Mouse (Mus musculus) heart, embryonic 16.5 days (tissue): Measurements from ENCODE around the gene Cmip. TPM values are rescaled to one million over a fixed set of nuclear protein-coding genes. Genes with fewer than 3 reads are reported as not detected.

Source experiments
- ATAC-seq: fragments of 200-750 bp; cut with Nextera tagmentation; replicated peaks from 2 replicates; pipeline ENCODE4 v1.8.0; 2017; ENCODE audit warnings: moderate number of reproducible peaks; ENCODE audit not compliant: insufficient read depth, low FRiP score; ENCODE audit errors: extremely low read depth
- H3K27ac ChIP-seq: fragments of 300-500 bp; sonication (generic); 2 replicates; pipeline ENCODE4 v1.5.1; 2014; ENCODE audit warnings: mild to moderate bottlenecking, low read length, control low read depth, moderate library complexity
- H3K27me3 ChIP-seq: fragments of 300-500 bp; sonication (generic); 2 replicates; pipeline ENCODE4 v1.6.1; 2014; ENCODE audit warnings: low read length, mixed read lengths; ENCODE audit not compliant: control insufficient read depth, insufficient read depth
- H3K36me3 ChIP-seq: fragments of 300-500 bp; sonication (generic); 2 replicates; pipeline ENCODE4 v1.6.1; 2014; ENCODE audit not compliant: control insufficient read depth, insufficient read depth
- H3K4me1 ChIP-seq: fragments of 300-500 bp; sonication (generic); 2 replicates; pipeline ENCODE4 v1.6.1; 2014; ENCODE audit warnings: low read length, mixed read lengths; ENCODE audit not compliant: control insufficient read depth, insufficient read depth
- H3K4me2 ChIP-seq: fragments of 300-500 bp; sonication (generic); 2 replicates; pipeline ENCODE4 v1.6.1; 2014; ENCODE audit warnings: low read depth, mild to moderate bottlenecking, control low read depth, low read length
- H3K4me3 ChIP-seq: fragments of 300-500 bp; sonication (generic); 2 replicates; pipeline ENCODE4 v1.5.1; 2014; ENCODE audit warnings: mild to moderate bottlenecking, control low read depth, low read length
- H3K9ac ChIP-seq: fragments of 300-500 bp; sonication (generic); 2 replicates; pipeline ENCODE4 v1.6.1; 2014; ENCODE audit warnings: low read length, control low read depth
- H3K9me3 ChIP-seq: fragments of 300-500 bp; sonication (generic); replicated peaks from 2 replicates; pipeline ENCODE4 v1.6.1; 2016; ENCODE audit warnings: low read length; ENCODE audit not compliant: control insufficient read depth
- WGBS: fragments of 180-500 bp; shearing (Covaris S2); extraction: QIAGEN DNeasy Blood & Tissue Kit; methylation state at CpG from one replicate; pipeline ENCODE4 v1.1.7; 2014; 5-methylcytosine and 5-hydroxymethylcytosine counted together
- polyA plus RNA-seq: library from polyadenylated mRNA; unstranded; fragments of >200 nt; fragmentation: Nextera tagmentation; extraction: Ambion mirVana; gene quantifications from 2 replicates; pipeline ENCODE4 v1.2.1, GENCODE M21; 2015

Gene Cmip
- polyA plus RNA-seq, 1 experiment from 2014 or later = 7.0 TPM

GRCm38 (mm10) chr8:117440759-117441158 lies 183.9 kb downstream of the Cmip start:
- Histone ChIP-seq H3K4me1 (peaks cover 14% of the 10 kb centered on the region), H3K4me2 (no peak overlapping the region)
- WGBS = 65% methylated on average over 6 of the region's 6 CpGs

GRCm38 (mm10) chr8:117445507-117445906 lies 188.6 kb downstream of the Cmip start:
- H3K27ac ChIP-seq = no peak overlapping the region
- no peak for ATAC-seq
- 81% methylated on average over 5 of the region's 5 CpGs for WGBS
- H3K27me3 ChIP-seq = no peaks in the 10 kb centered on the region
- no peaks in the 10 kb centered on the region for H3K4me1 ChIP-seq
- no peak overlapping the region for H3K9ac ChIP-seq
- no peaks in the 10 kb centered on the region for H3K9me3 ChIP-seq
- H3K36me3 ChIP-seq = peaks cover 8% of the 10 kb centered on the region
- H3K4me3 ChIP-seq = no peak overlapping the region
- no peak overlapping the region for H3K4me2 ChIP-seq

More at GRCm38 (mm10) chr8:117440759-117441158, 183.9 kb downstream of the Cmip start:
- peaks cover 11% of the 10 kb centered on the region; the same call in 1 of the 2 replicates for H3K36me3 ChIP-seq
- H3K27ac ChIP-seq = no peak overlapping the region
- H3K27me3 ChIP-seq = no peaks in the 10 kb centered on the region
- H3K9ac ChIP-seq = no peak overlapping the region
- ATAC-seq = no peak
- H3K4me3 ChIP-seq = no peak overlapping the region
- H3K9me3 ChIP-seq = no peaks in the 10 kb centered on the region

DNA sequence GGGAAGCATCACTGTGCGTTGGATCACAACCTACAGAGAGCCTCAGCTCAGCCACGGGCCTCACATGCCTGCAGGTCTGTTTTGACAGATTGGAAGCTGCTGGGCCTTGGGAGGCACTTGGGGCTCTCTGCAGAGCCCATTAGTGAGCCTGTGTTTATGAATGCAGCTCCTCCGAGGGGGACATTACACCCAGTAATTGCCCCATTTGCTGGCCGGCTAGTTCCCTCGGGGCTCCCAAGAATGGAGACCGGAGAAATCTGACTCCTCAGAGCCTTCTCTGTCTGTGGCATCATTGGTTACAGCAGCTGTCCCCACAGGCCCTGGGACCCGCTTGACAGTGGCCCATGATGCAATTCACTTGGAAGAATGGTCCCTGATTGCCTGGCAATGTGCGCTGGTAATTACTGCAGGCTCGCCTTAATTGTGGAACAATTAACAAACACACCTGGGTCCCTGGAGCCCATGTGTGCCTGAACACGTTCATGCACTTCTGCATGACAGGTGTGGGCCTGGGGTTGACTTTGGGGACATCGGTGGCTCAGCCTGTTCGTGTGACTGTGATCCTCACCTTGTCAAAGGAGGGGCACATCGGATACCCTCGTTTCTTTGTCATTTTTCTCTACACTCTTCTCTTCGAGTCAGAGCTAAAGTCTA lies 189.6 kb downstream of the Cmip start:
- ATAC-seq = no peak
- Histone ChIP-seq H3K4me3 (no peak overlapping the region), H3K4me2 (no peak overlapping the region), H3K9me3 (no peaks in the 10 kb centered on the region), H3K36me3 (peaks cover 8% of the 10 kb centered on the region), H3K27me3 (no peaks in the 10 kb centered on the region), H3K4me1 (no peaks in the 10 kb centered on the region), H3K27ac (no peak overlapping the region), H3K9ac (no peak overlapping the region)
- 77% methylated on average over 15 of the region's 15 CpGs for WGBS

DNA sequence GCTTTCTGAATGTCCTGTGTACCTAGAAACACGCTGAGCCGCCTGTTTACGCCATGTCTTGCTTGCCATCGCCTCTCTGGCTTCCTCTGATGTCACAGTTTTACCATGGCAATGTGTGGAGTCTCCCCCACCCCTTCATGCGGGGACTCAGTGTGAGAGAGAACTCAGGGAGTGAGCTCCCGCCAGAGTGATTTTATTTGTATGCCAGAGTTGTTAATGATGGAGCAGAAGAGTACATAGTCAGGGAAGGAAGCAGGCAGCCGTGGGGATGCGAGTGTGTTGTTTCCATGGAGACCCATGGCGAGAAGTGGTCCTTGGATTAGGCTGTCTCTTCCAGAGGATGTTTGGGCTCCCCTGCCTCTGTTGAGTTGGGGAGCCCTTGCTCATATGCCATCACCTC lies 194.2 kb downstream of the Cmip start:
- Histone ChIP-seq H3K4me2 (no peak overlapping the region), H3K27ac (no peak overlapping the region), H3K9ac (no peak overlapping the region), H3K4me3 (no peak overlapping the region), H3K36me3 (peaks cover 24% of the 10 kb centered on the region), H3K27me3 (no peaks in the 10 kb centered on the region), H3K9me3 (no peaks in the 10 kb centered on the region), H3K4me1 (no peaks in the 10 kb centered on the region)
- ATAC-seq = no peak
- 79% methylated on average over 9 of the region's 9 CpGs for WGBS

DNA sequence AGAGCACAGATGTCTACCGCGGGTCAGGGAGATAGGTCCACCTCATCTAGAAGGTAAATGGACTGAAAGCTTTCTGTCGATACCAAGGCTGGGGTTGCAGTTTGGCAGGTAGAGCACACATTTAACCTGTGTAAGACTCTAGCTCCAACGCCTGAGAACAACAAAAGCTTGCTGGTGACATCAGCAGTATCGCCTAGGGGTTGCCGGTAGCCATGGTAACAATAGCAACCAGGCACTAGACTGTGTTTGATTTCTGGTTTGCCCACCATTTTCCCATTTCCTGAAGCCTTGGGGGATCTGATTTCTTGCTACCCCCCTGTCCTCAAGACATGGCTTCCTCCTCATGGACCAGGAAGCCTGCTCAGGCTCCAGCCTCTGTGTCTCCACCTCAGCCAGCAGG lies 197.1 kb downstream of the Cmip start:
- Histone ChIP-seq H3K27ac (no peak overlapping the region), H3K36me3 (peaks cover 21% of the 10 kb centered on the region), H3K4me2 (no peak overlapping the region), H3K9me3 (no peaks in the 10 kb centered on the region), H3K9ac (no peak overlapping the region), H3K27me3 (no peaks in the 10 kb centered on the region), H3K4me1 (no peaks in the 10 kb centered on the region), H3K4me3 (no peak overlapping the region)
- no peak for ATAC-seq
- WGBS = 74% methylated on average over 6 of the region's 6 CpGs

GRCm38 (mm10) chr8:117454516-117455116 lies 197.8 kb downstream of the Cmip start:
- no peak overlapping the region for H3K9ac ChIP-seq
- no peak overlapping the region for H3K4me3 ChIP-seq
- no peaks in the 10 kb centered on the region for H3K9me3 ChIP-seq
- no peaks in the 10 kb centered on the region for H3K4me1 ChIP-seq
- H3K4me2 ChIP-seq = no peak overlapping the region
- ATAC-seq = no peak
- H3K27me3 ChIP-seq = no peaks in the 10 kb centered on the region
- 93% methylated on average over 14 of the region's 14 CpGs for WGBS
- no peak overlapping the region for H3K27ac ChIP-seq
- peaks cover 21% of the 10 kb centered on the region for H3K36me3 ChIP-seq

DNA sequence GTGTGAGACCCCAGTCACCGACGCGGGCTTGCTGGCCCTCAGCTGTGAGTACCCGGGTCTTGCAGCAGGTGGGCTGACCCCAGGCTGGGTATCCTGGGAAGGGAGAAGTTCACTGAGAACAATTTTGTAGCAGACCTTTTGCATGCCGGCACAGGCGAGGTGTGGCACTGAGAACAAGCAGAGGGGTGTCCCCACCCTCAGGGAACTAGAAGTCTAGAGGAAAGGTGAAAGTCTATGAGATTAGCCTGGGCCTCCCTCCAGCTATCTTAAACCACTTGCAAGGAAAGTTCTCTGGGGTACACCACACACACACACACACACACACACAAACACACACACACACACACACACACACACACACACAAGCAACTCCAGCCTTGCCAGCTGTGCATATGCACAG lies 198.8 kb downstream of the Cmip start:
- Histone ChIP-seq H3K27me3 (no peaks in the 10 kb centered on the region), H3K36me3 (peaks cover 21% of the 10 kb centered on the region; the same call in 1 of the 2 replicates), H3K4me1 (no peaks in the 10 kb centered on the region), H3K9ac (no peak overlapping the region), H3K4me3 (no peak overlapping the region), H3K27ac (no peak overlapping the region), H3K4me2 (no peak overlapping the region), H3K9me3 (no peaks in the 10 kb centered on the region)
- WGBS = 90% methylated on average over 6 of the region's 6 CpGs
- ATAC-seq = no peak

GRCm38 (mm10) chr8:117458440-117458839 lies 201.6 kb downstream of the Cmip start:
- Histone ChIP-seq H3K4me2 (no peak overlapping the region), H3K36me3 (peaks cover 9% of the 10 kb centered on the region; the same call in 1 of the 2 replicates), H3K4me1 (no peaks in the 10 kb centered on the region), H3K4me3 (no peak overlapping the region), H3K27ac (no peak overlapping the region), H3K9me3 (no peaks in the 10 kb centered on the region), H3K9ac (no peak overlapping the region), H3K27me3 (no peaks in the 10 kb centered on the region)
- no peak for ATAC-seq
- 63% methylated on average over 5 of the region's 5 CpGs for WGBS

- no peaks in the 10 kb centered on the region for H3K36me3 ChIP-seq
- H3K4me2 ChIP-seq = no peak overlapping the region
- 74% methylated on average over 11 of the region's 11 CpGs for WGBS
- no peaks in the 10 kb centered on the region for H3K27me3 ChIP-seq
- H3K4me3 ChIP-seq = no peak overlapping the region
- no peak for ATAC-seq
- H3K4me1 ChIP-seq = no peaks in the 10 kb centered on the region
- no peak overlapping the region for H3K27ac ChIP-seq
- no peak overlapping the region for H3K9ac ChIP-seq
- H3K9me3 ChIP-seq = peaks cover 4% of the 10 kb centered on the region
Observed at GRCm38 (mm10) chr8:117462701-117463284, 205.9 kb downstream of the Cmip start.
